Mouse (Mus musculus): Measurements from ENCODE around the gene Ift81. TPM values are rescaled to one million over a fixed set of nuclear protein-coding genes. Genes with fewer than 3 reads are reported as not detected.
"Not testable (repeated sequence)": the region's sequence is repeated elsewhere in the genome, so short reads cannot be mapped to it uniquely, and the experiment has no call there.

Gene Ift81
- polyA plus RNA-seq (2015; fragmentation: Nextera tagmentation; extraction: Ambion mirVana) = 36.2 and 37.2 TPM in 2 replicates

- Histone ChIP-seq H3K4me1 (0 out of 2 replicates have a peak, but pooled peaks cover 4% of the 10 kb centered on the region), H3K27me3 (replicated peaks) (no peaks in the 10 kb centered on the region), H3K9ac (peak within 1 kb of the TSS; percentile 90), H3K9me3 (no peaks in the 10 kb centered on the region), H3K36me3 (peaks cover 3% of the 10 kb centered on the region; the same call in 1 of the 2 replicates), H3K4me3 (replicated peaks) (peak within 1 kb of the TSS; percentile 92), H3K4me2 (peak within 1 kb of the TSS; percentile 74), H3K27ac (peak within 1 kb of the TSS; percentile 86)
- peak; percentile 89 for ATAC-seq (ENCODE audit: insufficient read depth, low FRiP score, low read depth)
- WGBS = 2% methylated on average over 67 of the region's 67 CpGs
These were observed at the start of gene Ift81 for GRCm38 (mm10) chr5:122613908-122614732. TSS of gene Ift81 (minus strand) at chr5:122614518.

DNA sequence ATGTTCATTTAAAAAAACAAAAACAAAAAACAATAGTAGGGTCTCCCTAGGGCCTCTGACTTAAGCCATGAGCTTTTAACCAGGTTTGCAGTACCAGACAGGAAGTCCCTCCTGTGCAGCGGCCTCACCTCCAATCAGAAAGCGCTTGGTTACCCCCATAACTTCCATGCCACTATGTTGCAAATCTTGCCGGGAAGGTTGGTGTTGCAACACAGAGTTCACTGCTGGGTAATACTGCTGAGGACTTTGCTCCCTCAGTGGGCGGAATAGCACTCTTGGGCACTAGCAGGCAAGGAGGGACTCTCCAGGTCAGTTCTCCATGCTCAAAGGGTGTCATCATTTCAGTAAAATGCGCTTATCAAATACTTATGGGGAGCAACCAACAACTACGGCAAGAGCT lies 48.2 kb upstream of the Ift81 start:
- H3K36me3 ChIP-seq = no peaks in the 10 kb centered on the region
- WGBS = 89% methylated on average over 6 of the region's 6 CpGs
- no peak for ATAC-seq (ENCODE audit: insufficient read depth, low FRiP score, low read depth)
- no peak overlapping the region for H3K4me2 ChIP-seq
- no peak overlapping the region for H3K27ac ChIP-seq
- H3K9ac ChIP-seq = no peak overlapping the region
- H3K4me1 ChIP-seq = no peaks in the 10 kb centered on the region
- no peaks in the 10 kb centered on the region for H3K27me3 ChIP-seq (replicated peaks)
- H3K9me3 ChIP-seq = no peaks in the 10 kb centered on the region
- no peak overlapping the region for H3K4me3 ChIP-seq (replicated peaks)

GRCm38 (mm10) chr5:122656808-122657207 lies 42.5 kb upstream of the Ift81 start:
- WGBS = 83% methylated on average over 12 of the region's 12 CpGs

GRCm38 (mm10) chr5:122654268-122654573 lies 39.9 kb upstream of the Ift81 start:
- 47% methylated on average over 5 of the region's 5 CpGs for WGBS
- H3K27ac ChIP-seq = peak overlapping the region; percentile 42

More at GRCm38 (mm10) chr5:122656808-122657207, 42.5 kb upstream of the Ift81 start:
- Histone ChIP-seq H3K9ac (no peak overlapping the region), H3K4me1 (peaks cover 10% of the 10 kb centered on the region; the same call in 1 of the 2 replicates), H3K9me3 (no peaks in the 10 kb centered on the region), H3K27ac (no peak overlapping the region), H3K36me3 (no peaks in the 10 kb centered on the region), H3K4me3 (replicated peaks) (no peak overlapping the region), H3K27me3 (replicated peaks) (no peaks in the 10 kb centered on the region), H3K4me2 (no peak overlapping the region)
- no peak for ATAC-seq (ENCODE audit: insufficient read depth, low FRiP score, low read depth)

GRCm38 (mm10) chr5:122653446-122654267 lies 39.3 kb upstream of the Ift81 start:
- ATAC-seq (ENCODE audit: insufficient read depth, low FRiP score, low read depth) = peak; percentile 45; the same call in 1 of the 2 replicates
- no peak overlapping the region for H3K9ac ChIP-seq
- peak overlapping the region; percentile 42; the same call in 1 of the 2 replicates for H3K27ac ChIP-seq

More at GRCm38 (mm10) chr5:122654268-122654573, 39.9 kb upstream of the Ift81 start:
- Histone ChIP-seq H3K4me1 (peaks cover 10% of the 10 kb centered on the region; the same call in 1 of the 2 replicates), H3K36me3 (no peaks in the 10 kb centered on the region), H3K9me3 (no peaks in the 10 kb centered on the region), H3K4me2 (no peak overlapping the region), H3K27me3 (replicated peaks) (no peaks in the 10 kb centered on the region), H3K4me3 (replicated peaks) (no peak overlapping the region), H3K9ac (no peak overlapping the region)
- ATAC-seq (ENCODE audit: insufficient read depth, low FRiP score, low read depth) = peak; percentile 44; the same call in 1 of the 2 replicates

GRCm38 (mm10) chr5:122653112-122653445 lies 38.8 kb upstream of the Ift81 start:
- H3K27me3 ChIP-seq (replicated peaks) = no peaks in the 10 kb centered on the region
- H3K4me1 ChIP-seq = peaks cover 10% of the 10 kb centered on the region; the same call in 1 of the 2 replicates
- H3K9me3 ChIP-seq = no peaks in the 10 kb centered on the region
- H3K9ac ChIP-seq = no peak overlapping the region
- H3K36me3 ChIP-seq = no peaks in the 10 kb centered on the region
- H3K4me3 ChIP-seq (replicated peaks) = no peak overlapping the region
- no peak for ATAC-seq (ENCODE audit: insufficient read depth, low FRiP score, low read depth)
- no peak overlapping the region for H3K4me2 ChIP-seq
- 71% methylated on average over 10 of the region's 10 CpGs for WGBS
- no peak overlapping the region for H3K27ac ChIP-seq

More at GRCm38 (mm10) chr5:122653446-122654267, 39.3 kb upstream of the Ift81 start:
- Histone ChIP-seq H3K36me3 (no peaks in the 10 kb centered on the region), H3K9me3 (no peaks in the 10 kb centered on the region), H3K4me3 (replicated peaks) (no peak overlapping the region), H3K4me1 (peaks cover 10% of the 10 kb centered on the region; the same call in 1 of the 2 replicates), H3K27me3 (replicated peaks) (no peaks in the 10 kb centered on the region), H3K4me2 (no peak overlapping the region)
- 45% methylated on average over 15 of the region's 15 CpGs for WGBS

DNA sequence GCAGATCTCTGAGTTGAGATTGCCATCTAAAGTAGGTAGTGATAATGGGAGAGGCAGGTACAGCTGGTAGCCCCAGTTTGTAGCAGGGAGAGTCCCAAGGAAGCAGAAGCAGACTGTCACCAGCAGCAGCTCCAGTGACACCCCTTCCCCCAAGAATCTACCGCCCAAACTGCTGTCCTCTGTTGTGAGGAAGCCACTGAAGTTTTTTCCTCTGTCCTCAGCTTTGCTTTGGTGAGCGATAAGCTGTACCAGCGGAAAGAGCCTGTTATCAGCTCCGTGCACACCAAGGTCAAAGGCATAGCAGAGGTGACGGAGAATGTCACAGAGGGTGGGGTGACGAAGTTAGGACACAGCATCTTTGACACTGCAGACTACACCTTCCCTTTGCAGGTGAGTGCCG lies 38.2 kb upstream of the Ift81 start:
- 62% methylated on average over 7 of the region's 7 CpGs for WGBS
- H3K4me2 ChIP-seq = no peak overlapping the region
- no peaks in the 10 kb centered on the region for H3K27me3 ChIP-seq (replicated peaks)
- no peaks in the 10 kb centered on the region for H3K9me3 ChIP-seq
- no peak overlapping the region for H3K4me3 ChIP-seq (replicated peaks)
- H3K4me1 ChIP-seq = peaks cover 10% of the 10 kb centered on the region; the same call in 1 of the 2 replicates
- no peaks in the 10 kb centered on the region for H3K36me3 ChIP-seq
- H3K27ac ChIP-seq = no peak overlapping the region
- no peak for ATAC-seq (ENCODE audit: insufficient read depth, low FRiP score, low read depth)
- no peak overlapping the region for H3K9ac ChIP-seq

DNA sequence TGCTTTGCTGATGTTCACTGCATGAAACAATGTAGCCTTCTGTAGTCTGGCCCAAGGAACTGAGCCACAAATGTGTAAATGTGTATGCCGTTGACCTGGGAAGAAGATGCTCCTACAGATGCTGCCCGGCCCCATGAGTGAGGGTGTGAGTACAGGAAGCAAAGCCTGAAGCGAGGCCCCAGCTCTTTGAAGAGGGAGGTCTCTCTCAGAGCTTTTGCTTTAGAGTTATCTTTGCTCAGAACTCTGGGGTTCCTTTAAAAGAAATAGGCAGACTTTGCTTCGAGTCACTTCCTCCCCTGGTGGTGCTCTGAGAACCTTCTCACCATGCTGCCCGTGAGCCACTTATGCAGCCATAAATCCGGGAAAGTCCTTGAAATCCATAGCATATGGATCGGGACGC lies 35.8 kb upstream of the Ift81 start:
- H3K9me3 ChIP-seq = no peaks in the 10 kb centered on the region
- 86% methylated on average over 8 of the region's 8 CpGs for WGBS
- H3K4me2 ChIP-seq = no peak overlapping the region
- no peak overlapping the region for H3K27ac ChIP-seq
- H3K4me3 ChIP-seq (replicated peaks) = no peak overlapping the region
- ATAC-seq (ENCODE audit: insufficient read depth, low FRiP score, low read depth) = no peak
- H3K27me3 ChIP-seq (replicated peaks) = no peaks in the 10 kb centered on the region
- H3K9ac ChIP-seq = no peak overlapping the region
- peaks cover 10% of the 10 kb centered on the region; the same call in 1 of the 2 replicates for H3K4me1 ChIP-seq
- no peaks in the 10 kb centered on the region for H3K36me3 ChIP-seq

DNA sequence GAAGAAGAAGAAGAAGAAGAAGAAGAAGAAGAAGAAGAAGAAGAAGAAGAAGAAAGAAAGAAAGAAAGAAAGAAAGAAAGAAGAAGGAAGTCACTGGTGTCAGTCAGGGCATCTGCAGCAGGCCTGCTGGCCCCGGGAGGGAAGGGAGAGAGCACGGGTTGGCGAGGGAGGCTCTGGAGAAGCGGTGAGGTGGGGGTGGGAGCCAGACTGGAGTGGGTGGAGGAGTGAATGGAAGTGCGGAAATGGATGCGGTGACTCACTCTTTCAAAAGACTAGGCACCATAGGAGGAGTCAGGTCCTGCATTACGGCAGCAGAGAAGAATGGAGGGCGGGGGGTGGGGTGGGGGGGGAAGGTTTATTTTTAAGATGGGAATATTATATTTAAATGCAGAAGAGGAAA lies 34.9 kb upstream of the Ift81 start:
- H3K9ac ChIP-seq = no peak overlapping the region
- 69% methylated on average over 8 of the region's 8 CpGs for WGBS
- H3K4me2 ChIP-seq = no peak overlapping the region
- no peaks in the 10 kb centered on the region for H3K9me3 ChIP-seq
- H3K4me1 ChIP-seq = peaks cover 6% of the 10 kb centered on the region; the same call in 1 of the 2 replicates
- no peaks in the 10 kb centered on the region for H3K36me3 ChIP-seq
- no peak for ATAC-seq (ENCODE audit: insufficient read depth, low FRiP score, low read depth)
- no peak overlapping the region for H3K4me3 ChIP-seq (replicated peaks)
- H3K27ac ChIP-seq = no peak overlapping the region
- H3K27me3 ChIP-seq (replicated peaks) = no peaks in the 10 kb centered on the region

DNA sequence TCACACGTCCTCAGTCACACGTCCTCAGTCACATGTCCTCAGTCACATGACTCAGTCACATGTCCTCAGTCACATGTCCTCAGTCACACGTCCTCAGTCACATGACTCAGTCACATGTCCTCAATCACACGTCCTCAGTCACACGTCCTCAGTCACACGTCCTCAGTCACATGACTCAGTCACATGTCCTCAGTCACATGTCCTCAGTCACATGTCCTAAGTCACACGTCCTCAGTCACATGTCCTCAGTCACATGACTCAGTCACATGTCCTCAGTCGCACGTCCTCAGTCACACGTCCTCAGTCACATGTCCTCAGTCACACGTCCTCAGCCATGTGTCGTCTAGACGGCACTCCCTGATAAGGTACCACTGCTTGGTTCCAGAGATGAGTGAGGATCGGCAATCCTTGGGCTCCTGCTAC lies 33.6 kb upstream of the Ift81 start:
- not testable (repeated sequence) for H3K36me3 ChIP-seq; H3K4me2 ChIP-seq; H3K4me1 ChIP-seq; H3K27me3 ChIP-seq (replicated peaks); H3K9ac ChIP-seq; H3K9me3 ChIP-seq; H3K4me3 ChIP-seq (replicated peaks); ATAC-seq (ENCODE audit: insufficient read depth, low FRiP score, low read depth); H3K27ac ChIP-seq
- WGBS = 93% methylated on average over 14 of the region's 14 CpGs

- no peak overlapping the region for H3K4me3 ChIP-seq (replicated peaks)
- H3K27me3 ChIP-seq (replicated peaks) = no peaks in the 10 kb centered on the region
- no peak overlapping the region for H3K9ac ChIP-seq
- no peaks in the 10 kb centered on the region for H3K36me3 ChIP-seq
- H3K4me2 ChIP-seq = no peak overlapping the region
- H3K4me1 ChIP-seq = 0 out of 2 replicates have a peak, but pooled peaks cover 3% of the 10 kb centered on the region
- H3K27ac ChIP-seq = no peak overlapping the region
- no peaks in the 10 kb centered on the region for H3K9me3 ChIP-seq
- 0 out of 2 replicates have a peak, but pooled peaks have one; percentile 49 for ATAC-seq (ENCODE audit: insufficient read depth, low FRiP score, low read depth)
- WGBS = 57% methylated on average over 9 of the region's 9 CpGs
These were observed 33.1 kb upstream of the Ift81 start for GRCm38 (mm10) chr5:122647256-122647924.

All from stomach, embryonic 15.5 days (tissue).